Mouse (Mus musculus) stomach, postnatal 0 days (tissue): ENCODE measurements at regions not wholly inside any gene's neighbourhood (a gene's known extent, or its start where the extent isn't known, plus 50 kb on each side); places are given as distances from the start of the nearest gene placed in this dataset.

Source experiments
- CTCF ChIP-seq: IDR thresholded peaks from 2 replicates; pipeline ENCODE4 v1.5.1; 2016; ENCODE audit warnings: antibody characterized with exemption, low read depth, mild to moderate bottlenecking, moderate library complexity
- EP300 ChIP-seq: optimal IDR thresholded peaks from 2 replicates; pipeline ENCODE3; 2016; ENCODE audit warnings: antibody characterized with exemption

DNA sequence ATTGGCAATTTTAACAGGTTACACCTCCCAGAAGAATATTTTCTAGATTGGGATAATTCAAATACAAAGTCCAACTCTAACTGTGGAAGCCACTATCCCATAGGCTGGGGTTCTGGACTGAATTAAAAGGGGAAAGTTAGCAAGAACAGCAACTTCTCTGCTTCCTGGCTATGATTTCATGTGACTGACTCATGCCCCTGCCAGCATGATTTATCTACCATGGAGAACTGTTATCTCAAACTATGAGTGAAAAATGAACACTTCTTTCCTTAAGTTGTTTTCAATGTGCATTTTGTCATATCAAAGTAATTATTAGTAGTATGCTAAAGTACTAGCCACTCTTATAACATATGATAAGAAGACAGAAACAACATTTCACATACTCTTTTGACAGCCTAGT lies 1394.7 kb upstream of the Dsel start:
- TF ChIP-seq CTCF (no peak), EP300 (no peak)
